Mouse (Mus musculus) intestine, embryonic 16.5 days (tissue): ENCODE measurements around the gene Nfkbie. TPM values are rescaled to one million over a fixed set of nuclear protein-coding genes. Genes with fewer than 3 reads are reported as not detected.

Source experiments
- ATAC-seq: fragments of 200-750 bp; cut with Nextera tagmentation; 2 replicates; pipeline ENCODE4 v1.8.0; 2017; ENCODE audit warnings: moderate TSS enrichment, moderate library complexity
- H3K27ac ChIP-seq: fragments of 300-500 bp; sonication (generic); 2 replicates; pipeline ENCODE4 v1.5.1; 2014; ENCODE audit warnings: mild to moderate bottlenecking, low read length
- H3K27me3 ChIP-seq: fragments of 300-500 bp; sonication (generic); replicated peaks from 2 replicates; pipeline ENCODE4 v1.6.1; 2014; ENCODE audit warnings: low read length, control low read depth, mixed read lengths; ENCODE audit not compliant: control insufficient read depth, insufficient read depth
- H3K36me3 ChIP-seq: fragments of 300-500 bp; sonication (generic); 2 replicates; pipeline ENCODE4 v1.6.1; 2014; ENCODE audit warnings: low read length, control low read depth; ENCODE audit not compliant: control insufficient read depth, insufficient read depth
- H3K4me1 ChIP-seq: fragments of 300-500 bp; sonication (generic); 2 replicates; pipeline ENCODE4 v1.6.1; 2014; ENCODE audit warnings: low read length, control low read depth, mixed read lengths; ENCODE audit not compliant: control insufficient read depth, insufficient read depth
- H3K4me2 ChIP-seq: fragments of 300-500 bp; sonication (generic); 2 replicates; pipeline ENCODE4 v1.6.1; 2014; ENCODE audit warnings: low read depth, low read length, control low read depth
- H3K4me3 ChIP-seq: fragments of 300-500 bp; sonication (generic); 2 replicates; pipeline ENCODE4 v1.5.1; 2014; ENCODE audit warnings: mild to moderate bottlenecking, low read length
- H3K9ac ChIP-seq: fragments of 300-500 bp; sonication (generic); 2 replicates; pipeline ENCODE4 v1.6.1; 2014; ENCODE audit warnings: low read depth, low read length
- H3K9me3 ChIP-seq: fragments of 300-500 bp; sonication (generic); 2 replicates; pipeline ENCODE4 v1.6.1; 2016; ENCODE audit warnings: low read length, control low read depth; ENCODE audit not compliant: control insufficient read depth
- WGBS: fragments of 180-500 bp; shearing (Covaris S2); extraction: QIAGEN DNeasy Blood & Tissue Kit; methylation state at CpG from one replicate; pipeline ENCODE4 v1.1.7; 2014; 5-methylcytosine and 5-hydroxymethylcytosine counted together
- polyA plus RNA-seq: library from polyadenylated mRNA; unstranded; fragments of >200 nt; fragmentation: Nextera tagmentation; extraction: Ambion mirVana; gene quantifications from 2 replicates; pipeline ENCODE4 v1.2.1, GENCODE M21; 2015

Nfkbie gene
- polyA plus RNA-seq, 1 experiment from 2014 or later = 5.5 TPM

DNA sequence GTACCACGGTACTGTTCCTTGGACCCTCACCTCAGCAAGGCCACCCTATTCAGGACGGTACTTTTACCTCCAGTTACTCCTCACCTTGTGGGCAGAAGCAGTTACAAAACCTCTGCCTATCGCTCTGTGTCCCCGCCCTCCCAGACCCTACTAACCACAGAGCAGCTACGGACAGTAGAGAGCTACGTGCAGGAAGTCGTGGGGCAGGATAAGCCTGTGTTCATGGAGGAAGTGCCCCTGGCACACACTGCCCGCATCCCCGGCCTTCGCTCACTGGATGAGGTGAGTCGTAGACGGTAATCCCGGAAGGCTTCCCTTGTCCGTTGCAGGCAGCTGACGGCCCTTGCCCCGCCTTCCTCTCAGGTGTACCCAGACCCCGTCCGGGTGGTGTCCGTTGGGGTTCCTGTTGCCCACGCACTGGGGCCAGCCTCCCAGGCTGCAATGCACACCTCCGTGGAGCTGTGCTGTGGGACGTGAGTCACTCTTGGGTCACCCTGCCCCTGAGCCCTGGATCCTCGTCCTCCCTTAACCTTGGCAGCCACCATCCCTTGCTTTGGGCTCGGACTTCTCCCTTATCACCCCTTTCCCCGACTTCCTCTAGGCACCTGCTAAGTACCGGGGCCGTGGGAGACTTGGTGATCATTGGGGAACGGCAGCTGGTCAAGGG lies 37.8 kb upstream of the Nfkbie start:
- no peak overlapping the region for H3K4me3 ChIP-seq
- no peaks in the 10 kb centered on the region for H3K9me3 ChIP-seq
- H3K27me3 ChIP-seq = 0 out of 2 replicates have a peak, but pooled peaks cover 3% of the 10 kb centered on the region
- H3K9ac ChIP-seq = no peak overlapping the region
- H3K36me3 ChIP-seq = peaks cover 10% of the 10 kb centered on the region
- no peak overlapping the region for H3K4me2 ChIP-seq
- ATAC-seq = no peak
- H3K4me1 ChIP-seq = peaks cover 1% of the 10 kb centered on the region; the same call in 1 of the 2 replicates
- 90% methylated on average over 28 of the region's 28 CpGs for WGBS
- no peak overlapping the region for H3K27ac ChIP-seq

DNA sequence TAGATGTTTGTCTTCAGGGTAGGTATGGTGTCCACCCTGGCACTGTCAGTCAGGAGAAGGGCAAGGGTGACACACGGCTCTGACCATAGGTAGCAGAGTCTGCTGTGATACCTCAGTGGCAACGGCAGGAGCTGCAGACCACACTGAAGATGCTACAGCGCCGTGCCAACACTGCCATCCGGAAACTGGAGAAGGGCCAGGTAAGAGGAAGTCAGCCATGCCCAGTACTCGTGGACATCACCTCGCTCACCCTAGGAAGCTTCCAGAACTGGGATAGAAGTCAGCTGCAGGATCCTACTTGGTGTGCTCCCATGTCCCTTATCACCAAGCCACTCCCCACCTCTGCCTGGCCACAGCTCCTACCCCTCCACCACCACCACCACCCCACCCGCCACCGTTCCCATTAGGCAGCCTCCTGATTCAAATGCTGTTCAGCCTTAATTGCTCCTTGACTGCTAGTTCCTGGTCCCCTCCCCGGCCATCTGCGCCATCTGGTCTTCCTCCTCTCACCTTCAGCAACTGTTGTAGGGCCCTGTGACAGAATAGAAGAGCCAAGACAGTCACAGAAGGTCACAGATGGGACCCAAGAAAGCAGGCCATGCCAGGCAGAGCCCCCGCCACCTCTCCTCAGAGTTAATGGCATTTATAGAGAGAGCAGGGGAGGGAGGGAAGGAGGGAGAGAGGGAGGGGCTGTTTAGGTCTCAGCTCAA lies 36.6 kb upstream of the Nfkbie start:
- H3K36me3 ChIP-seq = peaks cover 7% of the 10 kb centered on the region
- WGBS = 75% methylated on average over 12 of the region's 12 CpGs
- no peak overlapping the region for H3K4me2 ChIP-seq
- H3K9ac ChIP-seq = no peak overlapping the region
- H3K4me3 ChIP-seq = no peak overlapping the region
- H3K27ac ChIP-seq = no peak overlapping the region
- H3K9me3 ChIP-seq = no peaks in the 10 kb centered on the region
- peaks cover 3% of the 10 kb centered on the region; the same call in 1 of the 2 replicates for H3K27me3 ChIP-seq
- H3K4me1 ChIP-seq = peaks cover 8% of the 10 kb centered on the region; the same call in 1 of the 2 replicates
- ATAC-seq = no peak

DNA sequence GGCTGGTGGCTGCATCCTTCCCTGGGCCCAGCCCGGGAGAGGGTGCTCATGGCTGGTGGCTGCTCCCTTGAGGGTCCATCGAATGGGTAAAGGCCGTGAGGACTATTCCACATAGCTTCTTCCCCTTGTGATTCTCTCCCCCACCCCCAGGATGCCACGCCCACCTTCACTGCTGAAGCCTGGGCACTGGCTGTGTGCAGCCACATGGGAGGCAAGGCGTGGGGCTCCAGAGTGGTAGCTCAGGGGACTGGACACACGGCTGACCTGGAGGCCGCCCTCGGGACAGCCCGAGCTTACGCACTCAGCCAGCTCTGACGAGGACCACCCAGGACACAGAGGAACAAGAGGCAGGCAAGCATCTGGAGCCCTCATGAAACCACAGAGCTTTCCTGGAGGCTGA lies 35.4 kb upstream of the Nfkbie start:
- no peak overlapping the region for H3K4me2 ChIP-seq
- H3K9me3 ChIP-seq = no peaks in the 10 kb centered on the region
- peaks cover 7% of the 10 kb centered on the region for H3K36me3 ChIP-seq
- peaks cover 12% of the 10 kb centered on the region; the same call in 1 of the 2 replicates for H3K27me3 ChIP-seq
- no peak overlapping the region for H3K27ac ChIP-seq
- ATAC-seq = no peak
- WGBS = 72% methylated on average over 11 of the region's 11 CpGs
- peaks cover 8% of the 10 kb centered on the region; the same call in 1 of the 2 replicates for H3K4me1 ChIP-seq
- no peak overlapping the region for H3K9ac ChIP-seq
- no peak overlapping the region for H3K4me3 ChIP-seq

DNA sequence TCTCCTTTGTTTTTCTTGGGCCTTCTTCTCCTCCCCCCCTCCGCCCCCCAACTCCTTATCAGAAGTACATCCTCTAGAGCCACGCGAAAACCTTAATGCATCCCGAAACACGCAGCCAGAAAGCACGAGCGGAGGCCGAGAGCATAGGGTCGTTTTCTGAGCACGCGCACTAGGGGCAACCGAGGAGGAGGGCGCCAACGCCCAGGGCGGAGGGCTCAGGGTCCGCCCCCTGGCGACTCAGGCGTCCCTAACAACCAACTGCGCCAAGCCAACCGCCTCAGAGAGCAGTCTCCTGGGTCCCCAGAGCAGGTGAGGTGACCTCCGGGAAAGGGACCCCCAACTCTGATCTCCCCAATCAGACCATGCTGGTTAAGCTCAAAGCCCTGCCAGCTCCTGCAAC lies 32.2 kb upstream of the Nfkbie start, which contains the start of gene Tcte1:
TSS of gene Tcte1 (plus strand) at position 172 of the 400 bp plus-strand sequence.
- peak; percentile 73 for ATAC-seq
- Histone ChIP-seq H3K4me3 (peak within 1 kb of the TSS; percentile 35), H3K4me2 (peak within 1 kb of the TSS; percentile 65), H3K9me3 (no peaks in the 10 kb centered on the region), H3K27me3 (peaks cover 14% of the 10 kb centered on the region; the same call in 1 of the 2 replicates), H3K36me3 (peaks cover 3% of the 10 kb centered on the region; the same call in 1 of the 2 replicates), H3K4me1 (peaks cover 8% of the 10 kb centered on the region; the same call in 1 of the 2 replicates), H3K9ac (peak within 1 kb of the TSS; percentile 60), H3K27ac (no peak within 1 kb of the TSS)
- WGBS = 2% methylated on average over 21 of the region's 21 CpGs

DNA sequence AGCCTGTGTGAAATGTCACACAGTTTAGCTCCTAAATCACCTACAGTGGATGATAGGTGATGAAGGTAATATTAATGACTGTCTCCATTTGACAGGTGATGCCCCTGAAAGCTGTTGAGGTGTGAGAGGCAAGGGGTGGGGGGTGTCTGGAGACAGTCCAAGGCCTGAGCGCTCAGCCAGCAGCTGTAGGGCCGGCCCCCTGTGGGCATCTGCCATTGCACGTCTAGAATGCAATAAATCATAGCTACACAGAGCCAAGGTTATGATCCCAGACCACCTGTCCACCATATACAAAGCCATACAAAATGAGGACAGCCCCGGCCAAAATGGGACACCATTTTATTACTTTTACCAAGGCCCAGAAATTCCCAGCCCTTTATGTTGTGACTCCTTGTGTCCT lies 30.5 kb upstream of the Nfkbie start:
- Histone ChIP-seq H3K36me3 (no peaks in the 10 kb centered on the region), H3K4me1 (peaks cover 8% of the 10 kb centered on the region; the same call in 1 of the 2 replicates), H3K27me3 (peaks cover 18% of the 10 kb centered on the region; the same call in 1 of the 2 replicates), H3K27ac (no peak overlapping the region), H3K4me3 (no peak overlapping the region), H3K4me2 (no peak overlapping the region), H3K9me3 (no peaks in the 10 kb centered on the region), H3K9ac (no peak overlapping the region)
- 53% methylated on average over 4 of the region's 4 CpGs for WGBS
- ATAC-seq = no peak

DNA sequence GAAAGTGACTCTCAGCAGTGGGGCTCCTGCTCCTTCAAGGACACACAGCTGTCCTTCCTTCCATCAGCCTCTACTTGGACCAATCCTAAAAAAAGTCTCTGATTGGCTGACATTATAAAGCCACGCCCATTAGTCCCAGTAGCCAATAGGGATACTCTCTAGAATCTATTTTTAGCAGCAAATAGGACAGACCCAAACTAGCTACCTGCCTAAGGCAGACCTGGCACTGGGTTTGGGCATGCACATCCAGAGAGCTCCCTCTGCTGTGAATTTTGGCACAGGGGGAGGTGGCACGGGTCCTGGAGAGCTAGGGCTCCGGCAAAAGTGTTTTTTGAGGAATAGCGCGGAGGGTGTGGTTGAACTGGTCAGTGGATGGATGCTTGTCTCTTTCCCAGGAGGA lies 28.9 kb upstream of the Nfkbie start:
- no peaks in the 10 kb centered on the region for H3K9me3 ChIP-seq
- no peak overlapping the region for H3K4me3 ChIP-seq
- no peaks in the 10 kb centered on the region for H3K36me3 ChIP-seq
- H3K4me2 ChIP-seq = no peak overlapping the region
- 20% methylated on average over 5 of the region's 5 CpGs for WGBS
- no peak overlapping the region for H3K27ac ChIP-seq
- no peak for ATAC-seq
- H3K4me1 ChIP-seq = peaks cover 8% of the 10 kb centered on the region; the same call in 1 of the 2 replicates
- H3K9ac ChIP-seq = no peak overlapping the region
- H3K27me3 ChIP-seq = peaks cover 25% of the 10 kb centered on the region; the same call in 1 of the 2 replicates

DNA sequence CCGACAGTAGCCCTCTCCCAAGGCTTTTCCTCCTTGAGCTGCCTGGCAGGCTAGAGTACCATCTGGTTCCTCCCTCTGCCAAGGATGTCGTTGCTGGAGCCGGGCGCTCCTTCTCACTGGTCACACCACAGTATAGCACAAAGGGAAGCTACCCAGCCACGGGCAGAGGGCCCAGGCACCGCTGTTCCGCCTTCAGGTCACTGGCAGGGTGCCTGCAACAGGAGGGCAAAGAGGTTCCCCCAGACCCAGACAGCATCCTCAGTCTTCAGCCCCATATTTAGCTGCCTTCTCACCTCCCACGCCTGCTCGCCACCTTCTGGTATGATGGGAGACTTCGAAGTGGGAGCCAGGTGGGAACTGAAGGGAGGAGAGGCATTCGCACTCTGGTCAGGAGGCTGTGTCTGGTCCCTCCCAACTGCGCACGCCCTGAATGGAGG lies 25.1 kb upstream of the Nfkbie start:
- Histone ChIP-seq H3K27me3 (peaks cover 38% of the 10 kb centered on the region; the same call in 1 of the 2 replicates), H3K27ac (no peak overlapping the region), H3K9ac (no peak overlapping the region), H3K4me2 (no peak overlapping the region), H3K4me3 (no peak overlapping the region), H3K36me3 (no peaks in the 10 kb centered on the region), H3K9me3 (no peaks in the 10 kb centered on the region), H3K4me1 (no peaks in the 10 kb centered on the region)
- WGBS = 42% methylated on average over 13 of the region's 13 CpGs
- ATAC-seq = no peak

DNA sequence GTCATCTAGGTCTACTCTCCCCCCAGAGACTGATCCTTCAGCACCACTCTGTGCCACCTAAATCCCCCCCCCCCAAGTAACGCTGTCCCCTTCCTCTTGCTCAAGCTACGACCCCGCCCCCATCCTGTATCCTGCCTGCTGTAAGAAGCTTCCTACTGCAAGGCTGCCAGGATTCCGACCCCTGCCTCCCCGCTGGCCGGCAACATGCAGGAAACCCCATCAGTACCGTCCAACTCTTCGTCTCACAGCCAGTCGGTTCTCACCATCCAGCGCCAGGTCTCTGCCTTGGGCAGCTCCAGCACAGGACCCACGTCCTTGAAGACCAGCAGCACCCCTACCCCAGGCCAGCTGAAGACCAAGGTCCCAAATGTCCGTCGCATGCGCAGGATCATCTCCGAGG lies 22.6 kb upstream of the Nfkbie start:
- no peak for ATAC-seq
- Histone ChIP-seq H3K27ac (no peak overlapping the region), H3K36me3 (no peaks in the 10 kb centered on the region), H3K4me3 (no peak overlapping the region), H3K4me2 (no peak overlapping the region), H3K27me3 (peaks cover 45% of the 10 kb centered on the region; the same call in 1 of the 2 replicates), H3K9ac (no peak overlapping the region), H3K4me1 (no peaks in the 10 kb centered on the region), H3K9me3 (no peaks in the 10 kb centered on the region)
- WGBS = 48% methylated on average over 15 of the region's 15 CpGs

DNA sequence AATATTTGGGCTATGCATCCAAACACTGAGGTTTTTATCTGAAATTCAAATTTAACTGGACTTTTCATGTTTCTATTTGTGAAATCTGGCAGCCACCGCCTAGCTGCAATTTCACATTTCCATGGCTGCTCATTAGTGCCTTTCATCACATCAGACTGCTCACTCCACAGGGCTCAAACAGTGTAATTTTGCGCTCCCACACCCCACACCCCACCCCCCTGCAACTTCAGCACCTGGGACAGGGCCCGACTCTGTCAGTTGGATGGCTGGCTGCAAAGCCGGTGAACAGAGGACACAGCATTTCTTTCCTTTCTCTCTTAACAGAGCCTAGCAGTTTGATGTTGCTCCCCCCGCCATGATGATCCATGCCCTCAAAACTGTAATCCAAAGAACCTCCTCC lies 19.2 kb upstream of the Nfkbie start:
- Histone ChIP-seq H3K4me1 (no peaks in the 10 kb centered on the region), H3K36me3 (no peaks in the 10 kb centered on the region), H3K9me3 (no peaks in the 10 kb centered on the region), H3K27ac (no peak overlapping the region), H3K9ac (no peak overlapping the region), H3K4me2 (no peak overlapping the region), H3K27me3 (peaks cover 51% of the 10 kb centered on the region), H3K4me3 (no peak overlapping the region)
- 16% methylated on average over 5 of the region's 5 CpGs for WGBS
- ATAC-seq = no peak
